Mouse (Mus musculus) spleen, adult 2 months (tissue): Measurements from ENCODE around the gene Uxt. TPM values are rescaled to one million over a fixed set of nuclear protein-coding genes. Genes with fewer than 3 reads are reported as not detected.
A peak's percentile ranks its signal among the peaks of the same experiment; 100 is the strongest.

Experiments
- DNase-seq, 2 experiments: peaks; one replicate each; pipeline versions ENCODE4 v3.0.0 to v3.0.0-alpha.2; 2012 to 2021; ENCODE audit warnings: low spot score in 2 of 2, low read depth in 1 of 2
- H3K27ac ChIP-seq: fragments of 200-500 bp; 2 replicates; pipeline ENCODE4 v1.5.1; 2012; ENCODE audit warnings: low read length, inconsistent platforms; ENCODE audit not compliant: insufficient read depth
- H3K27me3 ChIP-seq: fragments of 200-500 bp; 2 replicates; pipeline ENCODE4 v1.6.1; 2012; ENCODE audit warnings: mild to moderate bottlenecking, moderate library complexity, low read length, inconsistent platforms; ENCODE audit not compliant: control insufficient read depth, insufficient read depth
- H3K36me3 ChIP-seq: fragments of 200-500 bp; 2 replicates; pipeline ENCODE4 v1.6.1; 2012; ENCODE audit warnings: mild to moderate bottlenecking, low read length, inconsistent platforms; ENCODE audit not compliant: control insufficient read depth, insufficient read depth
- H3K4me1 ChIP-seq: fragments of 200-500 bp; 2 replicates; pipeline ENCODE4 v1.6.1; 2011; ENCODE audit warnings: inconsistent platforms; ENCODE audit not compliant: control insufficient read depth, insufficient read depth, insufficient read length
- H3K4me3 ChIP-seq: fragments of 200-500 bp; 2 replicates; pipeline ENCODE4 v1.5.1; 2011; ENCODE audit warnings: mild to moderate bottlenecking, inconsistent platforms; ENCODE audit not compliant: insufficient read depth, insufficient read length; ENCODE audit errors: extremely low read depth
- CTCF ChIP-seq: fragments of 200-500 bp; IDR thresholded peaks from 2 replicates; pipeline ENCODE4 v1.5.1; 2011; ENCODE audit warnings: mild to moderate bottlenecking, inconsistent platforms; ENCODE audit not compliant: insufficient read depth, insufficient read length, insufficient replicate concordance; ENCODE audit errors: extremely low read depth
- POLR2A ChIP-seq: fragments of 200-500 bp; IDR thresholded peaks from 2 replicates; pipeline ENCODE4 v1.6.1; 2011; ENCODE audit warnings: low read depth, low read length, inconsistent platforms
- WGBS: fragments of 180-500 bp; shearing (Covaris S2); methylation state at CpG from one replicate; pipeline ENCODE4 v1.1.7; 2018; 5-methylcytosine and 5-hydroxymethylcytosine counted together
- polyA plus RNA-seq: library from polyadenylated mRNA; depleted of rRNA; stranded (reverse); fragments of >200 nt; gene quantifications from 2 replicates; pipeline ENCODE4 v1.2.3, GENCODE M21; 2012; rRNA removed

Gene Uxt
- polyA plus RNA-seq = 8.0 and 9.4 TPM in 2 replicates

DNA sequence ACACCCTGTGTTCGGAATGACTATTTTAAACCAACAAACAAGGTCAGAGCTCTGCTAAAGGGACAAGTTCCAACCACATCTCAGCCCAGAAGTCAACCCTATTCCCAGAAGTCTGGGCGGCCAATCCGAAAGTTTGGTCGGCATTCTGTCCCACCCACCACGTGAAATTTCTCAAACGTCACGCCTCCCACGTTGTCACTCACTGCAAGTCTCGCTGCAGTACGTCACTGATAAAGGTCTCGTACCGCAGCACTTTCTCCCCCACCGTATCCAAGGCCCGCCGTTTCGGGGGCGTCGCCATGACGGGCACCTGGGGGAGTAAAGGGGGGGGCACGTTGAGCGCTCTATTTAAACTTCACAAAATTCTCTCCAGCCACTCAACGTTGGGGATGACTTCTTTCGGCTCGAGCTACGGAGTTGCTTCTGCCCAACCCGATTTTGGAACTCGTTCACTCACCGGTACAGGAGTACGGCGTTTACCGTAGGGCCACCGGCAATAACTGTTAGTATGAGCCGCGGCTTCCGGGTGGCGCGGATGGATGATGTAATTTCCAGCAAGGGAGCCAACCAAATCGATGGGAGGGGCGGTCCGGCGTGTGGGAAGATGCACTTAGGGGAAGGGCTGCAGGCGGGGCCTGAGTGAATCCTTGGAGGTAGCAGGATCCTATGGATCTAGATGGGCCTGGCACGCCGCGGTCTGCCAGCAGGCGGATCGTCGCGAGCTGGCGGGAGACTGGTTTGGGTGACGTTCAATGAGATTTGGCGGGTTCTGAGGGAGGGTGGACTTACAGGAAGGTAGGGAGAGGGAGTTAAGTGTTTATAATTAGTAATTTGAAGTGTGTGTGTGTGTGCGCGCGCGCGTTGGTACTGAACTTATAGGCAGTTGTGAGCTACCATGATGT lies at the start of gene Uxt:
Gene Uxt, minus strand, starts transcription at position 541 of the 902 bp plus-strand sequence.
- peak within 1 kb of the TSS; percentile 66 for H3K4me3 ChIP-seq
- TF ChIP-seq CTCF = no peak
- no peak for TF ChIP-seq POLR2A
- peak; percentile 72 to 81 for DNase-seq
- H3K27me3 ChIP-seq = no peaks in the 10 kb centered on the region
- 25% methylated on average over 57 of the region's 57 CpGs for WGBS
- peak within 1 kb of the TSS; percentile 75 for H3K27ac ChIP-seq
- peaks cover 3% of the 10 kb centered on the region for H3K36me3 ChIP-seq
- H3K4me1 ChIP-seq = no peaks in the 10 kb centered on the region

GRCm38 (mm10) chrX:20980901-20981300 lies 19.1 kb upstream of the Uxt start:
- 61% methylated on average over 1 of the region's 1 CpGs for WGBS
- no peaks in the 10 kb centered on the region for H3K27me3 ChIP-seq
- no peak overlapping the region for H3K4me3 ChIP-seq
- no peaks in the 10 kb centered on the region for H3K4me1 ChIP-seq
- H3K36me3 ChIP-seq = no peaks in the 10 kb centered on the region
- no peak overlapping the region for H3K27ac ChIP-seq
- TF ChIP-seq CTCF (no peak), POLR2A (no peak)
- DNase-seq = no peak

- 27% methylated on average over 30 of the region's 30 CpGs for WGBS
- peak; percentile 77 to 80 for DNase-seq
- Histone ChIP-seq H3K36me3 (no peaks in the 10 kb centered on the region), H3K4me1 (no peaks in the 10 kb centered on the region; the same call in 1 of the 2 replicates), H3K27me3 (no peaks in the 10 kb centered on the region), H3K4me3 (peak within 1 kb of the TSS; percentile 71), H3K27ac (peak within 1 kb of the TSS; percentile 56)
- TF ChIP-seq CTCF = no peak
- TF ChIP-seq POLR2A = no peak
Measured at GRCm38 (mm10) chrX:20950191-20950880, 11.5 kb downstream of the Uxt start, which contains the start of gene Elk1. Gene Elk1, minus strand, starts transcription at chrX:20950608.

GRCm38 (mm10) chrX:20946055-20946454 lies 15.8 kb downstream of the Uxt start:
- WGBS = 18% methylated on average over 4 of the region's 4 CpGs
- Histone ChIP-seq H3K4me3 (no peak overlapping the region), H3K27ac (no peak overlapping the region), H3K36me3 (no peaks in the 10 kb centered on the region), H3K4me1 (no peaks in the 10 kb centered on the region; the same call in 1 of the 2 replicates), H3K27me3 (no peaks in the 10 kb centered on the region)
- peak; percentile 39; the same call in 1 of the 2 replicates for TF ChIP-seq CTCF
- TF ChIP-seq POLR2A = no peak
- DNase-seq = peak in 1 of 2 experiments; percentile 34

- H3K36me3 ChIP-seq = peaks cover 14% of the 10 kb centered on the region
- H3K4me1 ChIP-seq = peaks cover 11% of the 10 kb centered on the region; the same call in 1 of the 2 replicates
- peak in 1 of 2 experiments; percentile 63 for DNase-seq
- peak overlapping the region; percentile 22; the same call in 1 of the 2 replicates for H3K27ac ChIP-seq
- no peaks in the 10 kb centered on the region for H3K27me3 ChIP-seq
- WGBS = 35% methylated on average over 1 of the region's 1 CpGs
- TF ChIP-seq CTCF (no peak), POLR2A (no peak)
- H3K4me3 ChIP-seq = no peak overlapping the region
Measured at GRCm38 (mm10) chrX:20931963-20932362, 29.9 kb downstream of the Uxt start.

- H3K4me1 ChIP-seq = peaks cover 11% of the 10 kb centered on the region; the same call in 1 of the 2 replicates
- no peak for DNase-seq
- TF ChIP-seq CTCF (no peak), POLR2A (no peak)
- peaks cover 15% of the 10 kb centered on the region; the same call in 1 of the 2 replicates for H3K36me3 ChIP-seq
- peak within 1 kb of the TSS; percentile 28; the same call in 1 of the 2 replicates for H3K4me3 ChIP-seq
- WGBS = 59% methylated on average over 1 of the region's 1 CpGs
- peak within 1 kb of the TSS; percentile 58 for H3K27ac ChIP-seq
- H3K27me3 ChIP-seq = no peaks in the 10 kb centered on the region
Measured at GRCm38 (mm10) chrX:20931364-20931763, 30.5 kb downstream of the Uxt start, which contains the start of gene Cfp. Gene Cfp, minus strand, starts transcription at chrX:20931555.
